ENCODE assay signal across 10 mouse cellular contexts in the genomic region with DNA sequence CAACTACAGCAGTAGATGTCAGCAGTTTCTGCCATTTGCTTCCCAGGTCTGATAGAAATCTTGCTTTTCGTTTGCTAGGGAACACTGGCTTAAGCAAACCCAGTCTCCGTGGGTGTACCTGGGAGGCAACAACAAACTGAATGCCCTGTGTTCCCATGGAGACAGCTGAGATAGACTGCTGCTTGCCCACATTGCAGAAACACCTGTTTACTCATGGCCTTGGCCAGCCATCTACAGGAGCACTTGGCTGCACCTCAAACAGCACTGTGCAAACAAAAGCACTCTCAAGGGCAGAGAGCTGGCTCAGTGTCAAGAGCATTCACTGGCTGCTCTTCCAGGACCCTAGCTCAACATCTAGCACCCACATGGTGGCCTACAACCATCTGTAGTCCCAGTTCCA.
DNase-seq lines count a peak whose midpoint lies in the region; ATAC-seq lines count a peak whose summit lies in the region.
"Had no signal": no experiment of that assay in that cellular context is flagged by ENCODE, and none has a peak within 500 bp of the region (broad histone marks: within the 10 kb centered on the region; RNA-seq: fewer than 3 reads in every experiment).

No protein-coding gene starts in this region.

- H3K36me3 ChIP-seq in embryonic facial prominence, embryonic 14.5 days (ENCODE audit: control insufficient read depth, insufficient read depth, low read length): no peaks in the 10 kb centered on the region
- H3K36me3 ChIP-seq in embryonic facial prominence, embryonic 10.5 days (replicated peaks): no peaks in the 10 kb centered on the region
- H3K36me3 ChIP-seq in midbrain, embryonic 14.5 days (ENCODE audit: control insufficient read depth, insufficient read depth, low read length): no peaks in the 10 kb centered on the region
- H3K36me3 ChIP-seq: midbrain, embryonic 13.5 days had no signal

- H3K27ac ChIP-seq in embryonic facial prominence, embryonic 14.5 days (replicated peaks; ENCODE audit: low read depth, low read length): no peak overlapping the region
- no peak overlapping the region for H3K27ac ChIP-seq in embryonic facial prominence, embryonic 10.5 days (replicated peaks)
- H3K27ac ChIP-seq in midbrain, embryonic 14.5 days (replicated peaks; ENCODE audit: low read depth, low read length): no peak overlapping the region
- H3K27ac ChIP-seq: midbrain, embryonic 13.5 days had no signal

- H3K27me3 ChIP-seq in embryonic facial prominence, embryonic 14.5 days (replicated peaks; ENCODE audit: control insufficient read depth, insufficient read depth, low read length): no peaks in the 10 kb centered on the region
- no peaks in the 10 kb centered on the region for H3K27me3 ChIP-seq in embryonic facial prominence, embryonic 10.5 days (replicated peaks; ENCODE audit: low read depth, poor library complexity, severe bottlenecking)
- H3K27me3 ChIP-seq in midbrain, embryonic 14.5 days (ENCODE audit: control insufficient read depth, insufficient read depth, low read length): no peaks in the 10 kb centered on the region
- H3K27me3 ChIP-seq: midbrain, embryonic 13.5 days had no signal

- no peaks in the 10 kb centered on the region for H3K9me3 ChIP-seq in embryonic facial prominence, embryonic 14.5 days (ENCODE audit: control insufficient read depth, low read length)
- no peaks in the 10 kb centered on the region for H3K9me3 ChIP-seq in embryonic facial prominence, embryonic 10.5 days
- H3K9me3 ChIP-seq in midbrain, embryonic 14.5 days (ENCODE audit: control insufficient read depth, low read length): no peaks in the 10 kb centered on the region
- H3K9me3 ChIP-seq: midbrain, embryonic 13.5 days had no signal

- no peak overlapping the region for H3K9ac ChIP-seq in embryonic facial prominence, embryonic 14.5 days (ENCODE audit: low read depth, low read length)
- no peak overlapping the region for H3K9ac ChIP-seq in midbrain, embryonic 14.5 days (replicated peaks; ENCODE audit: low read length)
- H3K9ac ChIP-seq: midbrain, embryonic 13.5 days had no signal

- no peak overlapping the region for H3K4me3 ChIP-seq in embryonic facial prominence, embryonic 14.5 days (ENCODE audit: low read depth, low read length)
- no peak overlapping the region for H3K4me3 ChIP-seq in embryonic facial prominence, embryonic 10.5 days
- no peak overlapping the region for H3K4me3 ChIP-seq in midbrain, embryonic 14.5 days (replicated peaks; ENCODE audit: low read depth, low read length)
- H3K4me3 ChIP-seq: midbrain, embryonic 13.5 days had no signal

- peak; percentile 67; the same call in 1 of the 2 replicates for ATAC-seq in embryonic facial prominence, embryonic 14.5 days (ENCODE audit: low read depth)
- no peak for ATAC-seq in midbrain, embryonic 14.5 days (ENCODE audit: low FRiP score, low TSS enrichment)
- ATAC-seq: midbrain, embryonic 13.5 days had no signal

- peak; percentile 55 for DNase-seq in embryonic facial prominence, embryonic 14.5 days (ENCODE audit: low spot score)
- no peak for DNase-seq in embryonic facial prominence, embryonic 10.5 days (ENCODE audit: low spot score)
- peak; percentile 32 to 63 for DNase-seq in urinary bladder, postnatal 36 days (ENCODE audit: low spot score in 2 of 2)
- no peak for DNase-seq in urinary bladder, postnatal 4 days (ENCODE audit: low spot score in 2 of 2)
- peak; percentile 82 for DNase-seq in lung, postnatal 14 days
- no peak for DNase-seq in midbrain, embryonic 14.5 days
- DNase-seq in cerebellum, postnatal 36 days: no peak
- DNase-seq in layer of hippocampus, postnatal 36 days: no peak
- DNase-seq: cerebellum, adult 8-10 months had no signal

- 0 out of 2 replicates have a peak, but pooled peaks cover 4% of the 10 kb centered on the region for H3K4me1 ChIP-seq in embryonic facial prominence, embryonic 14.5 days (ENCODE audit: control insufficient read depth, insufficient read depth, low read length)
- H3K4me1 ChIP-seq in embryonic facial prominence, embryonic 10.5 days: no peaks in the 10 kb centered on the region
- H3K4me1 ChIP-seq in midbrain, embryonic 14.5 days (ENCODE audit: control insufficient read depth, insufficient read depth, low read length): no peaks in the 10 kb centered on the region
- H3K4me1 ChIP-seq: midbrain, embryonic 13.5 days had no signal

- no peak overlapping the region for H3K4me2 ChIP-seq in embryonic facial prominence, embryonic 14.5 days (ENCODE audit: low read depth, low read length)
- H3K4me2 ChIP-seq in midbrain, embryonic 14.5 days (ENCODE audit: low read length): no peak overlapping the region
- H3K4me2 ChIP-seq: midbrain, embryonic 13.5 days had no signal

- WGBS in embryonic facial prominence, embryonic 14.5 days: 67% methylated on average over 2 of the region's 2 CpGs
- 77% methylated on average over 2 of the region's 2 CpGs for WGBS in embryonic facial prominence, embryonic 10.5 days
- WGBS in midbrain, embryonic 14.5 days: 79% methylated on average over 2 of the region's 2 CpGs

Comparison
In these comparisons a context has a peak if more than half of its experiments do, and no peak if none do; other contexts are left out.
1. DNase-seq: peak in embryonic facial prominence, embryonic 14.5 days (single experiment), urinary bladder, postnatal 36 days (2 of 2) and lung, postnatal 14 days (single experiment); none in embryonic facial prominence, embryonic 10.5 days (single experiment), urinary bladder, postnatal 4 days (0 of 2), midbrain, embryonic 14.5 days (single experiment), cerebellum, postnatal 36 days (0 of 2) and layer of hippocampus, postnatal 36 days (0 of 2).